Mouse (Mus musculus): Measurements from ENCODE around the gene Fzd7.

GRCm38 (mm10) chr1:59438330-59438729 is 43.9 kb upstream of the Fzd7 start:
- no peak for TF ChIP-seq CTCF (conservative IDR thresholded peaks at IDR 0.05; ENCODE audit: insufficient read depth, insufficient read length, low read depth, low read length)
- TF ChIP-seq POLR2A (IDR thresholded peaks at IDR 0.05; ENCODE audit: low read depth, low read length), result no peak
